Mouse (Mus musculus): ENCODE results near the gene Slamf9. TPM values are rescaled to one million over a fixed set of nuclear protein-coding genes. Genes with fewer than 3 reads are reported as not detected.

Gene Slamf9
- total and polyA plus RNA-seq, 3 experiments = 0.38 TPM; not detected in 2

DNA sequence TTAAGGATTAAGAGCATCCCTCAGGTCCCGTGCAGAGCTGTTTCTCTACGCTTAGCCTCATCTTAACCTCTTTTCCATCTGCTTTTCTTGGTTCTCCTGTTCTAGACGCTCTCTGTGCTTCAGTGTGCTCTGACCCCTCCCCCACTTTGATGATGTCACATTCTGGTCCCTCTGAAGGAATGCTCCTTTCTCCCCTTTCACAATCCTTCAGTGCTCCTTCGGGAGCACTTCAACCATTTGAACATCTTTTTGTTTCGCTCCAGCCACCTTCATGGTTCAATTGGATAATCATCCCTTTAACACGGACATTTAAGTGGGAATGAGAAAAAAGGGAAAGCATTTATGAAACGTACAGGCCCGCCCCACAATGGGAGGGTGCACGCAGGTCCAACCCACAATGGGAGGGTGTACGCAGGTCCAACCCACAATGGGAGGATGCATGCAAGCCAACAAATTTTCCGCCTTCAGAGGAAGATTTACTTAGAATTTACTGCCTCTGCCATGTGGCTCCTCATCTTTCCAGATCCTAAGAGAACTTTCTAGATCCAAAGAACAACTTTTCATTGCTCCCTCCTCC lies 6.8 kb upstream of the Slamf9 start:
- Histone ChIP-seq H3K27me3 (ENCODE audit: control insufficient read depth in 1 of 2, insufficient read depth in 2 of 2, low read length in 2 of 2) (peaks cover 6% of the 10 kb centered on the region in 2 experiments; a peak in 3 of 4 replicates), H3K79me2 (ENCODE audit: control insufficient read depth, insufficient read depth, low read length, poor library complexity) (no peaks in the 10 kb centered on the region), H3K27ac (ENCODE audit: control insufficient read depth, low read depth, low read length) (no peak overlapping the region), H3K9ac (ENCODE audit: control insufficient read depth, low read depth, low read length, poor library complexity, severe bottlenecking) (no peak overlapping the region), H3K4me1 (ENCODE audit: control insufficient read depth in 1 of 2, insufficient read depth in 2 of 2, low read length in 2 of 2) (no peaks in the 10 kb centered on the region), H3K36me3 (ENCODE audit: control insufficient read depth in 1 of 2, insufficient read depth in 2 of 2, low read length in 2 of 2) (no peaks in the 10 kb centered on the region), H3K9me3 (replicated peaks; ENCODE audit: insufficient read depth, low read length) (no peaks in the 10 kb centered on the region), H3K4me3 (ENCODE audit: control insufficient read depth in 1 of 2, insufficient read depth in 1 of 2, low read depth in 2 of 2, low read length in 2 of 2) (no peak overlapping the region)
- TF ChIP-seq CHD1 (IDR thresholded peaks at IDR 0.05; ENCODE audit: low read depth, low read length) (no peak), NRF1 (IDR thresholded peaks at IDR 0.05; ENCODE audit: insufficient read depth, low read depth, low read length, poor library complexity, severe bottlenecking) (no peak), ETS1 (IDR thresholded peaks at IDR 0.05; ENCODE audit: low read depth, low read length) (no peak)
- peak; percentile 16 for DNase-seq (ENCODE audit: low read depth, low spot score)

DNA sequence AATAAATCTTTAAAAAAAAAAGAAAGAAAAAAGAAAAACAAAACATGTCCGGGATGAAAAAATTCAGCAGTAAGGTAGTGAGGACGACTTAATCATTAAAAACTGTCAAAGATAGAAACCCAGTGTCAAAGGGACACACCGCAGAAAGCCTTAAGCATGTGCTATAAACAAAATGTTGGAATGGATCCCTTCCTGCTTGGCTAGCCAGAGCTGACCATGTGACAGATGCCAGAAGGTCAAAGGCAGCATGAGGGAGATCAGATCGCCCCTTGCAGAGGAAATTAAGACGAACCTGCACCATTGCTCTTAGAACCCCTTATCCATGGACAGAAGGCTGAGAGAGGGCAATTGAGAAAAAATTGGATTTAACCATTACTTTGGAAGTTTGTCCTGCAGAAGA lies 5.8 kb upstream of the Slamf9 start:
- Histone ChIP-seq H3K79me2 (ENCODE audit: control insufficient read depth, insufficient read depth, low read length, poor library complexity) (no peaks in the 10 kb centered on the region), H3K36me3 (ENCODE audit: control insufficient read depth in 1 of 2, insufficient read depth in 2 of 2, low read length in 2 of 2) (no peaks in the 10 kb centered on the region), H3K9me3 (replicated peaks; ENCODE audit: insufficient read depth, low read length) (no peaks in the 10 kb centered on the region), H3K4me3 (ENCODE audit: control insufficient read depth in 1 of 2, insufficient read depth in 1 of 2, low read depth in 2 of 2, low read length in 2 of 2) (no peak overlapping the region), H3K27me3 (ENCODE audit: control insufficient read depth in 1 of 2, insufficient read depth in 2 of 2, low read length in 2 of 2) (peaks cover 8% of the 10 kb centered on the region in 2 experiments; a peak in 3 of 4 replicates), H3K4me1 (ENCODE audit: control insufficient read depth in 1 of 2, insufficient read depth in 2 of 2, low read length in 2 of 2) (no peaks in the 10 kb centered on the region), H3K9ac (ENCODE audit: control insufficient read depth, low read depth, low read length, poor library complexity, severe bottlenecking) (no peak overlapping the region), H3K27ac (ENCODE audit: control insufficient read depth, low read depth, low read length) (no peak overlapping the region)
- no peak for DNase-seq (ENCODE audit: low read depth, low spot score)
- TF ChIP-seq RAD21 (IDR thresholded peaks at IDR 0.05; ENCODE audit: low read depth, low read length) (no peak), USF1 (IDR thresholded peaks at IDR 0.05; ENCODE audit: low read depth, low read length) (no peak), MEF2A (IDR thresholded peaks at IDR 0.05; ENCODE audit: extremely low read depth, insufficient replicate concordance, low read depth, low read length, poor library complexity, severe bottlenecking) (no peak), BHLHE40 (IDR thresholded peaks at IDR 0.05; ENCODE audit: borderline replicate concordance, low read depth, low read length) (no peak), POLR2AphosphoS5 (IDR thresholded peaks at IDR 0.05; ENCODE audit: borderline replicate concordance, low read depth, low read length) (no peak), ETS1 (IDR thresholded peaks at IDR 0.05; ENCODE audit: low read depth, low read length) (no peak), MXI1 (IDR thresholded peaks at IDR 0.05; ENCODE audit: low read depth, low read length) (no peak), ZMIZ1 (IDR thresholded peaks at IDR 0.05; ENCODE audit: low read depth, low read length) (no peak), JUND (IDR thresholded peaks at IDR 0.05; ENCODE audit: low read depth, low read length) (no peak), ZKSCAN1 (IDR thresholded peaks at IDR 0.05; ENCODE audit: low read depth, low read length) (no peak), GABPA (IDR thresholded peaks at IDR 0.05; ENCODE audit: low read depth, low read length) (no peak), E2F4 (IDR thresholded peaks at IDR 0.05; ENCODE audit: borderline replicate concordance, low read depth, low read length) (no peak)

Measured in MEL (cell line).